Mouse (Mus musculus): ENCODE results near the gene Tbl1x. TPM values are rescaled to one million over a fixed set of nuclear protein-coding genes. Genes with fewer than 3 reads are reported as not detected.

The Tbl1x gene
- 18.5 and 20.5 TPM in 2 replicates for polyA plus RNA-seq (2015; fragmentation: Nextera tagmentation; extraction: Ambion mirVana)

DNA sequence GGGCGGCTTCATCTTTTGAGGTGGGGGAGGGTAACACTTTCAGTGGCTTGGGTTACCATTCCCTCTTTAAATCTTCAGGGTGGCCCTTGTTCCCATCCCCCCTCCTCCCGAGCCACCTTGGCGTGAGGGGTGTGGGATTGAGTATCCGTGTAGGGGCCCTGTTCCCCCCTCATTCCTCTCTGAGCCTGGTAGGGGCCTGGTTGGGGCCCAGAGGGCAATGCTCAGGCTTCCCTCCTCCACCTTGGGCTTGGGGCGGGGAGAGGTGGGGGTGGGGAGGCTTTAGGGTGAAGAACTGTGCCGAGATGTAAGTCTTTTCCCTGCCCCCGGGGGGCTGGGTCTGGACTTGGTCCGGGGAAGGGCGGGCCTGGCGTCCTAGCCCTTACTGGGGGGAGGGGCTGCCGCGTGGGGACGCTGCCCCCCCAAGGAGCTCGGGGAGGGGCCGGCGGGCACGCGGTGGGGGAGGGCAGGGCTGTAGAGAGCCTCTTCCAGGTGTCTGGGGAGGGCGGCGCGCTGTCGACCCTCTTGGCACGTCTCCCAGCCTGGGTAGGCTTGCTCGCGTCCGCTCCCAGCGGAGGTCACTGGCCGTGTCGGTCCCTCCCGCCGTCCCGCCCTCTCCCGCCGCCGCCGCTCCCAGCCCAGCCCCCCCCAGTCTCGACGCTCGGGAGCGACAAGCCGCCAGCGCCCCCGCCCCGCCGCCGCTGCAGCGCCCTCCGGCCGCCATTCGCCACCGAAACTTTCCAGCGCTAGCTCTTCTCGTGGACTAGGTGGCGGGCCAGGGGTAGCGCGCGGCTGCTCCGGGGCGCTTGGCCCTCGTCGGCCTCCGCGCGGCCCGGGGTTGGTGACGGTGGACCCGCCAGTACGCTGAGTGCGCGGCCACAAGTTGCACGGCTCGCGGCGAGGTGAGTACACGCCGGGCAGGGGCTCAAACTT lies at the start of gene Tbl1x:
Gene Tbl1x (plus strand): TSS at position 643 of the 930 bp plus-strand sequence.

